In the genomic region with DNA sequence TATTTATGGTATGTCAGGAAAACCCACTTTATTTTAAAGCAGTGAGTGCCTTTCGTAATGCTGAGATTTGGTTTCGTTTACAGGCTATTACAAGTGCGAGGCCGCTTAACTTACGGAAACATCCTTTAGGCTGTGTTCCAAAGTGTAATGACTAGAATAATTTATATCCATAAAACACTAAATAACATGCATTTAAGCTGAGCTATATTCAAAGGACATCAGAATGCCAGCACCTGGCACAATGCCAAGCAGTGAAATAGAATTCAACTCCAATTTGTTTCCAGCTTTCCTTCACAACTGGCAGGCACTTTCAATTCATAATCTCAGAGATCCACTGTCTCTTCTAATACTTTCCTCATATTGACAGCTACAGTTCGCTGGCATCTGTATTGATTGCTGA, we compare ENCODE assay signal across 29 mouse cellular contexts.
A peak's percentile ranks its signal among the peaks of the same experiment; 100 is the strongest.
DNase-seq lines count a peak whose midpoint lies in the region; ATAC-seq and TF ChIP-seq lines count a peak whose summit lies in the region.
"Had no signal": no experiment of that assay in that cellular context is flagged by ENCODE, and none has a peak within 500 bp of the region (broad histone marks: within the 10 kb centered on the region; RNA-seq: fewer than 3 reads in every experiment).

No protein-coding gene starts in this region.

- no peak for ATAC-seq in hindbrain, postnatal 0 days
- ATAC-seq in hindbrain, embryonic 12.5 days (ENCODE audit: low FRiP score), result no peak
- ATAC-seq in midbrain, postnatal 0 days (ENCODE audit: low FRiP score), result no peak
- ATAC-seq in midbrain, embryonic 11.5 days (ENCODE audit: low FRiP score), result no peak
- ATAC-seq: forebrain, embryonic 16.5 days; inflammation-experienced regulatory T-cells, adult 6 months; liver, postnatal 0 days had no signal

- H3K27ac ChIP-seq in hindbrain, postnatal 0 days, result no peak overlapping the region
- no peak overlapping the region for H3K27ac ChIP-seq in hindbrain, embryonic 12.5 days
- H3K27ac ChIP-seq in midbrain, postnatal 0 days (ENCODE audit: low read depth, low read length), result no peak overlapping the region
- H3K27ac ChIP-seq in midbrain, embryonic 11.5 days (ENCODE audit: low read depth, low read length), result no peak overlapping the region
- H3K27ac ChIP-seq: embryonic facial prominence, embryonic 13.5 days; hindbrain, embryonic 10.5 days; left cerebral cortex, adult 2 months; midbrain, embryonic 12.5 days; neural tube, embryonic 12.5 days; stomach, postnatal 0 days had no signal

- no peaks in the 10 kb centered on the region for H3K9me3 ChIP-seq in hindbrain, postnatal 0 days (ENCODE audit: low read length)
- H3K9me3 ChIP-seq in hindbrain, embryonic 12.5 days (replicated peaks), result no peaks in the 10 kb centered on the region
- no peaks in the 10 kb centered on the region for H3K9me3 ChIP-seq in midbrain, postnatal 0 days (ENCODE audit: low read length)
- no peaks in the 10 kb centered on the region for H3K9me3 ChIP-seq in midbrain, embryonic 11.5 days (ENCODE audit: control insufficient read depth, low read length)
- H3K9me3 ChIP-seq: embryonic facial prominence, embryonic 13.5 days; heart, embryonic 12.5 days; hindbrain, embryonic 10.5 days; midbrain, embryonic 12.5 days; neural tube, embryonic 12.5 days had no signal

- peak; percentile 6 for DNase-seq in adrenal gland, postnatal 10 days
- DNase-seq in adrenal gland, postnatal 25 days, result no peak
- DNase-seq in hindbrain, postnatal 0 days (ENCODE audit: low spot score), result peak; percentile 39
- DNase-seq in midbrain, postnatal 0 days (ENCODE audit: low spot score), result peak; percentile 21
- DNase-seq in midbrain, embryonic 11.5 days (ENCODE audit: low spot score, missing footprints), result no peak
- peak; percentile 26 to 34 for DNase-seq in right cerebral cortex, postnatal 10 days (ENCODE audit: low spot score in 2 of 2)
- no peak for DNase-seq in urinary bladder, postnatal 10 days (ENCODE audit: low spot score)
- DNase-seq: adrenal gland, postnatal 36 days; cerebellum, adult 11-12 months; gastrocnemius, postnatal 14 days; heart, adult 11 months; heart, postnatal 10 days; kidney, adult 18-20 months; kidney, postnatal 4 days; liver, postnatal 0 days; lung, postnatal 14 days; thymus, adult 2 months; thymus, postnatal 4 days had no signal

- no peaks in the 10 kb centered on the region for H3K36me3 ChIP-seq in hindbrain, postnatal 0 days (ENCODE audit: insufficient read depth, low read length)
- H3K36me3 ChIP-seq in hindbrain, embryonic 12.5 days, result no peaks in the 10 kb centered on the region
- H3K36me3 ChIP-seq in midbrain, postnatal 0 days (ENCODE audit: insufficient read depth, low read length), result no peaks in the 10 kb centered on the region
- H3K36me3 ChIP-seq in midbrain, embryonic 11.5 days (ENCODE audit: control insufficient read depth, insufficient read depth, low read length), result no peaks in the 10 kb centered on the region
- H3K36me3 ChIP-seq: embryonic facial prominence, embryonic 13.5 days; heart, embryonic 12.5 days; hindbrain, embryonic 10.5 days; midbrain, embryonic 12.5 days; neural tube, embryonic 12.5 days had no signal

- WGBS in hindbrain, postnatal 0 days, result 64% methylated on average over 6 of the region's 6 CpGs
- WGBS in hindbrain, embryonic 12.5 days, result 89% methylated on average over 6 of the region's 6 CpGs
- WGBS in midbrain, postnatal 0 days, result 73% methylated on average over 6 of the region's 6 CpGs
- 92% methylated on average over 6 of the region's 6 CpGs for WGBS in midbrain, embryonic 11.5 days

- no peaks in the 10 kb centered on the region for H3K27me3 ChIP-seq in hindbrain, postnatal 0 days (ENCODE audit: insufficient read depth, low read length)
- no peaks in the 10 kb centered on the region for H3K27me3 ChIP-seq in hindbrain, embryonic 12.5 days
- H3K27me3 ChIP-seq in midbrain, postnatal 0 days (ENCODE audit: insufficient read depth, low read length), result no peaks in the 10 kb centered on the region
- H3K27me3 ChIP-seq in midbrain, embryonic 11.5 days (ENCODE audit: control insufficient read depth, insufficient read depth, low read length), result no peaks in the 10 kb centered on the region
- H3K27me3 ChIP-seq: embryonic facial prominence, embryonic 13.5 days; heart, embryonic 12.5 days; midbrain, embryonic 12.5 days; neural tube, embryonic 12.5 days had no signal

- no peak for TF ChIP-seq CTCF in hindbrain, postnatal 0 days (IDR thresholded peaks at IDR 0.05; ENCODE audit: low read depth)
- TF ChIP-seq CTCF in midbrain, postnatal 0 days (IDR thresholded peaks at IDR 0.05), result no peak

- no peak overlapping the region for H3K9ac ChIP-seq in hindbrain, postnatal 0 days (replicated peaks; ENCODE audit: low read length)
- no peak overlapping the region for H3K9ac ChIP-seq in hindbrain, embryonic 12.5 days
- no peak overlapping the region for H3K9ac ChIP-seq in midbrain, postnatal 0 days (replicated peaks; ENCODE audit: low read length, poor library complexity, severe bottlenecking)
- H3K9ac ChIP-seq in midbrain, embryonic 11.5 days (ENCODE audit: low read length), result no peak overlapping the region
- H3K9ac ChIP-seq: embryonic facial prominence, embryonic 13.5 days; heart, embryonic 12.5 days; liver, postnatal 0 days; midbrain, embryonic 12.5 days; neural tube, embryonic 12.5 days had no signal

- no peak overlapping the region for H3K4me3 ChIP-seq in hindbrain, postnatal 0 days (ENCODE audit: low read length)
- no peak overlapping the region for H3K4me3 ChIP-seq in hindbrain, embryonic 12.5 days
- no peak overlapping the region for H3K4me3 ChIP-seq in midbrain, postnatal 0 days (ENCODE audit: low read depth, low read length)
- no peak overlapping the region for H3K4me3 ChIP-seq in midbrain, embryonic 11.5 days (ENCODE audit: low read depth, low read length)
- H3K4me3 ChIP-seq: embryonic facial prominence, embryonic 13.5 days; heart, embryonic 12.5 days; hindbrain, embryonic 10.5 days; left cerebral cortex, adult 2 months; midbrain, embryonic 12.5 days; neural tube, embryonic 12.5 days had no signal

- H3K4me2 ChIP-seq in hindbrain, postnatal 0 days (ENCODE audit: low read depth, low read length), result no peak overlapping the region
- no peak overlapping the region for H3K4me2 ChIP-seq in hindbrain, embryonic 12.5 days (replicated peaks)
- no peak overlapping the region for H3K4me2 ChIP-seq in midbrain, postnatal 0 days (ENCODE audit: low read depth, low read length, poor library complexity, severe bottlenecking)
- H3K4me2 ChIP-seq in midbrain, embryonic 11.5 days, result no peak overlapping the region
- H3K4me2 ChIP-seq: embryonic facial prominence, embryonic 13.5 days; heart, embryonic 12.5 days; liver, embryonic 11.5 days; midbrain, embryonic 12.5 days; neural tube, embryonic 12.5 days had no signal

- no peaks in the 10 kb centered on the region for H3K4me1 ChIP-seq in hindbrain, postnatal 0 days (ENCODE audit: insufficient read depth, low read length)
- H3K4me1 ChIP-seq in hindbrain, embryonic 12.5 days, result no peaks in the 10 kb centered on the region
- H3K4me1 ChIP-seq in midbrain, postnatal 0 days (ENCODE audit: insufficient read depth, low read length), result no peaks in the 10 kb centered on the region
- no peaks in the 10 kb centered on the region for H3K4me1 ChIP-seq in midbrain, embryonic 11.5 days (ENCODE audit: control insufficient read depth, insufficient read depth, low read length)
- H3K4me1 ChIP-seq: heart, embryonic 12.5 days; hindbrain, embryonic 10.5 days; midbrain, embryonic 12.5 days; neural tube, embryonic 12.5 days had no signal

Comparison
In these comparisons a context has a peak if more than half of its experiments do, and no peak if none do; other contexts are left out.
1. DNase-seq: peak in adrenal gland, postnatal 10 days (single experiment), hindbrain, postnatal 0 days (single experiment), midbrain, postnatal 0 days (single experiment) and right cerebral cortex, postnatal 10 days (2 of 2); none in adrenal gland, postnatal 25 days (single experiment), midbrain, embryonic 11.5 days (single experiment) and urinary bladder, postnatal 10 days (single experiment).